In genomic region chr9:16283033-16283432, GRCm38 (mm10) we compare ENCODE assay signal across 21 mouse cellular contexts.
"Had no signal": no experiment of that assay in that cellular context is flagged by ENCODE, and none has a peak within 500 bp of the region (broad histone marks: within the 10 kb centered on the region; RNA-seq: fewer than 3 reads in every experiment).

No protein-coding gene starts in this region.

- DNase-seq: kidney, adult 18-20 months; kidney, postnatal 10 days; kidney, postnatal 36 days; layer of hippocampus, postnatal 36 days; liver; lung, adult 2 months; lung, postnatal 14 days; retina, postnatal 1 day; right cerebral cortex, postnatal 25 days; thymus, adult 2 months; thymus, postnatal 14 days; thymus, postnatal 4 days had no signal

- H3K27ac ChIP-seq: kidney, embryonic 15.5 days; limb, embryonic 10.5 days; limb, embryonic 13.5 days; liver, embryonic 12.5 days; liver, embryonic 15.5 days; macrophage; midbrain, embryonic 12.5 days; midbrain, embryonic 15.5 days; neural tube, embryonic 13.5 days had no signal

- ATAC-seq: liver, embryonic 12.5 days; midbrain, embryonic 15.5 days had no signal

- H3K4me3 ChIP-seq: kidney, embryonic 15.5 days; limb, embryonic 10.5 days; limb, embryonic 13.5 days; liver, embryonic 12.5 days; liver, embryonic 15.5 days; midbrain, embryonic 12.5 days; midbrain, embryonic 15.5 days; neural tube, embryonic 13.5 days had no signal
